Mouse (Mus musculus): ENCODE data around the gene Hsfy2. TPM values are rescaled to one million over a fixed set of nuclear protein-coding genes. Genes with fewer than 3 reads are reported as not detected.

Gene Hsfy2
- polyA plus RNA-seq, 1 experiment from 2014 or later, result not detected

DNA sequence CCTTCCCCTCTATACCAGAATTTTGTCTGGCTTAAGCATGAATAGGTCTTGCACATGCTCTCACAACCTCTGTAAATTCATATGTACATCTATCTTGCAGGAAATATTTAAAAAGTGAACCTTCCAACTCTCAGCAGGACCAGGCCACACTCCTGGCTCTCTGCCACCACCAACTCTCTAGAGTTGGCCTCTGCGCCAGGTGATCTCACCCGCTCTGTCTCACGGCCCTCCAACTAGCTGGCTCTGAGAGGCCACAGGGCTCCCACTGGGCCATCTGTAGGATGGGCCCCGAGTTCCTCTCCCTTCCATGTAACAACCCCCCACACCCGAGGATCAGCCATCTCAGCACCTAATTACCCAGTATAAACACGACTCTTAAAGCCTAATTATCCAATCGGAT lies 10.4 kb downstream of the Hsfy2 start:
- no peak overlapping the region for H3K9ac ChIP-seq (replicated peaks; ENCODE audit: low read depth, low read length)
- WGBS, result 84% methylated on average over 7 of the region's 7 CpGs
- H3K4me3 ChIP-seq (ENCODE audit: low read depth, low read length), result no peak overlapping the region
- H3K4me1 ChIP-seq (ENCODE audit: control insufficient read depth, insufficient read depth, low read length), result no peaks in the 10 kb centered on the region
- ATAC-seq (ENCODE audit: low read depth), result no peak
- no peaks in the 10 kb centered on the region for H3K36me3 ChIP-seq (ENCODE audit: control insufficient read depth, insufficient read depth, low read length)
- no peak overlapping the region for H3K27ac ChIP-seq (ENCODE audit: low read depth, low read length)
- no peak overlapping the region for H3K4me2 ChIP-seq (ENCODE audit: low read depth, low read length)
- no peaks in the 10 kb centered on the region for H3K27me3 ChIP-seq (ENCODE audit: control insufficient read depth, insufficient read depth, low read length)
- H3K9me3 ChIP-seq (ENCODE audit: control insufficient read depth, low read length), result no peaks in the 10 kb centered on the region

DNA sequence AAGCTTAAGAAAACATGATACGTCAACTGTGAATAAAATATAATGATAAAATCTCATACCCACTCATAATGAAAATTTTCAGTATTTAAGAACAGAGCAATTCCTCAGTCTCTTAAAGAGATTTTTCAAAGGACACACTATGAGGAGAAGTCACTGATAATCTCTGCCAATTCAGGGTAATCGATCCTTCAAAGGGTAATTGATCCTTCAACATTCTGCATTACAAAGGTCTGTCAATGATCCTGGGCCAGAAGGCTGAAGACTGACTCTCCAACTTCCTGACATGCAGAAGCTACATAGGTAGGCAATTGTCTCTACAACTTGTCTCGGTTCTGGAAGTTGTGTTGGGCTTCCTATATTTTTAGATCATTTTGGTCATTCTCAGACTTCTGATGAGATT lies 12.9 kb downstream of the Hsfy2 start:
- 77% methylated on average over 3 of the region's 3 CpGs for WGBS
- Histone ChIP-seq H3K9ac (replicated peaks; ENCODE audit: low read depth, low read length) (no peak overlapping the region), H3K4me2 (ENCODE audit: low read depth, low read length) (no peak overlapping the region), H3K4me3 (ENCODE audit: low read depth, low read length) (no peak overlapping the region), H3K4me1 (ENCODE audit: control insufficient read depth, insufficient read depth, low read length) (no peaks in the 10 kb centered on the region), H3K9me3 (ENCODE audit: control insufficient read depth, low read length) (no peaks in the 10 kb centered on the region), H3K27me3 (ENCODE audit: control insufficient read depth, insufficient read depth, low read length) (no peaks in the 10 kb centered on the region), H3K27ac (ENCODE audit: low read depth, low read length) (no peak overlapping the region), H3K36me3 (ENCODE audit: control insufficient read depth, insufficient read depth, low read length) (no peaks in the 10 kb centered on the region)
- ATAC-seq (ENCODE audit: low read depth), result no peak

DNA sequence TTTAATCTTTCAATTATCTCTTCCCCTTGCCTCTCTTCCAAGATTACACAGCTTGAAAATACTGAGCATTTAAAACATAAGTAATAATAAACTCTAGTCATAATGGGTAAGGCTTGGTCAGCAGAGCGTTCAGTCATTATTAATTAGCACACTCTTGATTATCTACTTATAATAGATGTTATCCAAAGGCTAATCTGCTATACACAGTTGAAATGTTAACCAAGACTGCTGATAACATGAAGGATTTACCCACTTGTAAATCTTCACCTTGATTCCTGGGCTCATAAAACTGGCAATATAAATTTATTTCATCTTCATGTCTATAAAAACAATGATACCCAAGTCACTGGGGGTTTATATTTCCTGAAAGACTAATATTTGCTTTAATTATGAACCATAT lies 24.9 kb downstream of the Hsfy2 start:
- H3K4me2 ChIP-seq (ENCODE audit: low read depth, low read length), result no peak overlapping the region
- 88% methylated on average over 1 of the region's 1 CpGs for WGBS
- H3K36me3 ChIP-seq (ENCODE audit: control insufficient read depth, insufficient read depth, low read length), result no peaks in the 10 kb centered on the region
- no peak overlapping the region for H3K9ac ChIP-seq (replicated peaks; ENCODE audit: low read depth, low read length)
- no peaks in the 10 kb centered on the region for H3K27me3 ChIP-seq (ENCODE audit: control insufficient read depth, insufficient read depth, low read length)
- H3K4me3 ChIP-seq (ENCODE audit: low read depth, low read length), result no peak overlapping the region
- H3K4me1 ChIP-seq (ENCODE audit: control insufficient read depth, insufficient read depth, low read length), result no peaks in the 10 kb centered on the region
- ATAC-seq (ENCODE audit: low read depth), result no peak
- H3K27ac ChIP-seq (ENCODE audit: low read depth, low read length), result no peak overlapping the region
- no peaks in the 10 kb centered on the region for H3K9me3 ChIP-seq (ENCODE audit: control insufficient read depth, low read length)

Data from neural tube, embryonic 14.5 days (tissue).